Mouse (Mus musculus) megakaryocyte, embryonic 14.5 days (primary cell): ENCODE measurements at regions not wholly inside any gene's neighbourhood (a gene's known extent, or its start where the extent isn't known, plus 50 kb on each side); places are given as distances from the start of the nearest gene placed in this dataset.

ENCODE experiments used
- FLI1 ChIP-seq: IDR thresholded peaks from 2 replicates; pipeline ENCODE4 v1.6.1; 2012; ENCODE audit warnings: low read length, inconsistent platforms, mixed read lengths
- GATA1 ChIP-seq: IDR thresholded peaks from 3 replicates; pipeline ENCODE4 v1.6.1; 2012; ENCODE audit warnings: mixed read lengths, low read length, inconsistent platforms, borderline replicate concordance

GRCm38 (mm10) chr6:135582567-135582966 is 220.2 kb downstream of the Emp1 start:
- TF ChIP-seq GATA1 = no peak
- no peak for TF ChIP-seq FLI1
